ENCODE assay signal across 14 mouse cellular contexts in the genomic region with DNA sequence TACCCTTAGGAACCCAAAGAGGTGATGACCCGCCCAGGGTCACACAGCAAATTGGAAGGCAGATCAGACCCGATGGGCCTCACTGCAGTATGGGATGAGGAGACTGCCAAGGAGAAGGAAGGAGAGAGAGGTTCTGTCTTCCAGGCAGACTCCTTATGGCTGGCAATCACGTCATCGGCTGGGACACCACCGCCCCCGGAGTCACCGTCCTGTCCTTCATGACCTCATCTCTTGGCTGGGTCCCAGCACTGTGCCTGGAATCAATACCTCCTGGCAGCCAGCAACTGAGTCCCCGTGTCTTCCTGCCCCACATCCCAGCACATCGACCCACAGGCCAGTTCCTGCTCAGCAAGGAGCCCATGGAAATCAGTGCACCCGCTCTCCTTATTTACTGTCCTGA.
A peak's percentile ranks its signal among the peaks of the same experiment; 100 is the strongest.
DNase-seq lines count a peak whose midpoint lies in the region; ATAC-seq and TF ChIP-seq lines count a peak whose summit lies in the region.
"Had no signal": no experiment of that assay in that cellular context is flagged by ENCODE, and none has a peak within 500 bp of the region (broad histone marks: within the 10 kb centered on the region; RNA-seq: fewer than 3 reads in every experiment).

No protein-coding gene starts in this region.

- no peak for TF ChIP-seq EP300 in heart, adult 2 months (IDR thresholded peaks at IDR 0.05; ENCODE audit: insufficient read depth, low read depth, low read length)
- no peak for TF ChIP-seq EP300 in stomach, postnatal 0 days (optimal IDR thresholded peaks at IDR 0.05)

- no peak overlapping the region for H3K27ac ChIP-seq in heart, adult 2 months
- H3K27ac ChIP-seq in limb, embryonic 10.5 days: no peak overlapping the region
- H3K27ac ChIP-seq in stomach, postnatal 0 days (replicated peaks): no peak overlapping the region
- H3K27ac ChIP-seq: hindbrain, embryonic 14.5 days; limb, embryonic 12.5 days had no signal

- no peak overlapping the region for H3K4me3 ChIP-seq in heart, adult 2 months
- H3K4me3 ChIP-seq in limb, embryonic 10.5 days: no peak overlapping the region
- H3K4me3 ChIP-seq in stomach, postnatal 0 days (ENCODE audit: low read depth, low read length): no peak overlapping the region
- H3K4me3 ChIP-seq: limb, embryonic 12.5 days; myocyte had no signal

- no peaks in the 10 kb centered on the region for H3K4me1 ChIP-seq in heart, adult 2 months (ENCODE audit: control insufficient read depth, insufficient read depth, low read length)
- H3K4me1 ChIP-seq in limb, embryonic 10.5 days: peaks cover 5% of the 10 kb centered on the region; the same call in 1 of the 2 replicates
- no peaks in the 10 kb centered on the region for H3K4me1 ChIP-seq in stomach, postnatal 0 days (replicated peaks; ENCODE audit: control insufficient read depth, insufficient read depth)

- H3K27me3 ChIP-seq in heart, adult 2 months (ENCODE audit: control insufficient read depth, insufficient read depth, low read length): 0 out of 2 replicates have a peak, but pooled peaks cover 3% of the 10 kb centered on the region
- peaks cover 55% of the 10 kb centered on the region for H3K27me3 ChIP-seq in limb, embryonic 10.5 days (ENCODE audit: low read depth, poor library complexity, severe bottlenecking)
- no peaks in the 10 kb centered on the region; the same call in 1 of the 2 replicates for H3K27me3 ChIP-seq in stomach, postnatal 0 days (ENCODE audit: control insufficient read depth, insufficient read depth, low read length)

- no peak overlapping the region for H3K4me2 ChIP-seq in stomach, postnatal 0 days (replicated peaks; ENCODE audit: low read depth)
- H3K4me2 ChIP-seq: hindbrain, embryonic 14.5 days; limb, embryonic 12.5 days had no signal

- intact Hi-C loops in heart, adult 2 months (cut with DNase I): no loop called here

- no peaks in the 10 kb centered on the region for H3K9me3 ChIP-seq in limb, embryonic 10.5 days (replicated peaks)
- H3K9me3 ChIP-seq in stomach, postnatal 0 days (ENCODE audit: control insufficient read depth, low read length): no peaks in the 10 kb centered on the region
- H3K9me3 ChIP-seq: limb, embryonic 12.5 days had no signal

- TF ChIP-seq POLR2A in heart, adult 2 months (IDR thresholded peaks at IDR 0.05; ENCODE audit: insufficient read depth, low read depth, low read length): no peak

- no peaks in the 10 kb centered on the region for H3K79me2 ChIP-seq in heart, adult 2 months (replicated peaks; ENCODE audit: control insufficient read depth, insufficient read depth, low read length)

- H3K36me3 ChIP-seq in heart, adult 2 months (ENCODE audit: control insufficient read depth, insufficient read depth, low read length): no peaks in the 10 kb centered on the region
- H3K36me3 ChIP-seq in limb, embryonic 10.5 days: no peaks in the 10 kb centered on the region
- no peaks in the 10 kb centered on the region for H3K36me3 ChIP-seq in stomach, postnatal 0 days (ENCODE audit: control insufficient read depth, insufficient read depth, low read length)
- H3K36me3 ChIP-seq: limb, embryonic 12.5 days had no signal

- peak; percentile 39 for DNase-seq in heart, postnatal 4 days
- no peak for DNase-seq in heart, adult 2 months
- peak; percentile 81 for DNase-seq in MN1 (ENCODE audit: low spot score)
- DNase-seq in adrenal gland, adult 8-10 months: peak; percentile 79
- peak; percentile 75 for DNase-seq in cerebellum, adult 8-10 months
- no peak for DNase-seq in limb, embryonic 10.5 days (ENCODE audit: low spot score)
- DNase-seq in stomach, postnatal 0 days (ENCODE audit: low spot score): no peak
- DNase-seq: kidney, adult 11 months; kidney, postnatal 36 days; right cerebral cortex, adult 18-20 months had no signal

- no peak for TF ChIP-seq CTCF in heart, adult 2 months (IDR thresholded peaks at IDR 0.05)
- no peak for TF ChIP-seq CTCF in stomach, postnatal 0 days (IDR thresholded peaks at IDR 0.05; ENCODE audit: low read depth)

- ATAC-seq in stomach, postnatal 0 days (ENCODE audit: low FRiP score, low TSS enrichment): no peak
- ATAC-seq: forebrain, embryonic 16.5 days had no signal

- 39% methylated on average over 10 of the region's 10 CpGs for whole genome bisulfite sequencing in heart, adult 2 months
- WGBS in limb, embryonic 10.5 days: 81% methylated on average over 10 of the region's 10 CpGs
- 65% methylated on average over 10 of the region's 10 CpGs for WGBS in stomach, postnatal 0 days

- H3K9ac ChIP-seq in heart, adult 2 months (ENCODE audit: low read depth, low read length): no peak overlapping the region
- no peak overlapping the region for H3K9ac ChIP-seq in stomach, postnatal 0 days (ENCODE audit: low read length)
- H3K9ac ChIP-seq: hindbrain, embryonic 14.5 days; limb, embryonic 12.5 days had no signal

Comparison
In these comparisons a context has a peak if more than half of its experiments do, and no peak if none do; other contexts are left out.
1. DNase-seq: peak in heart, postnatal 4 days (single experiment), MN1 (single experiment), adrenal gland, adult 8-10 months (single experiment) and cerebellum, adult 8-10 months (single experiment); none in heart, adult 2 months (0 of 2), limb, embryonic 10.5 days (single experiment) and stomach, postnatal 0 days (single experiment).